Mouse (Mus musculus) cerebral cortex, adult 2 months (tissue): ENCODE results near the gene Olfr1195.

ENCODE experiments used
- WGBS: fragments of 180-500 bp; shearing (Covaris S2); methylation state at CpG from one replicate; pipeline ENCODE4 v1.1.7; 2018; 5-methylcytosine and 5-hydroxymethylcytosine counted together

Gene Olfr1195

GRCm38 (mm10) chr2:88689087-88689486, at the start of gene Olfr1195:
Gene Olfr1195, minus strand, starts transcription at chr2:88689187.

GRCm38 (mm10) chr2:88732266-88732665, 43.3 kb upstream of the Olfr1195 start, which contains the start of gene Olfr1197:
Gene Olfr1197, minus strand, starts transcription at chr2:88732366.
- WGBS = 77% methylated on average over 1 of the region's 1 CpGs

DNA sequence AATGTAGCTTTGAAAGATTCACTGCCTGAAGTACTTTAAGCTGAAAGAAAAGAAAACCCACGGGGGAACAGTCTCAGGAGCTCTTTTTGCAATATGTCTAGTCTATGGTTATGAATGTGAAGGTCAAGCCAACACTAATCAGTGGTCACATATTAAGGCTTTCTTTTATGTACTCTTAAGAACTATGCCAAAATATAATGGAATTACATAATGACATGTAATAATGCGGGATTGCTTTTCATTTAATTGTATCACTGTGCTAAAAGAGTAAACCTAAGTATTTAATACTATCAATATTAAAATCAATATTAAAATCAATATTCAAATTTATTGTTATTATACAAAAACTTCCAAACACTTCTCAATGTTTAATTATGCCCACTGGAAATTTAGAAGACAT, 15.5 kb upstream of the Olfr1195 start, which contains the start of gene Olfr1196:
Olfr1196 (minus strand) TSS at position 101 of the 400 bp plus-strand sequence.
- WGBS = 85% methylated on average over 2 of the region's 2 CpGs

DNA sequence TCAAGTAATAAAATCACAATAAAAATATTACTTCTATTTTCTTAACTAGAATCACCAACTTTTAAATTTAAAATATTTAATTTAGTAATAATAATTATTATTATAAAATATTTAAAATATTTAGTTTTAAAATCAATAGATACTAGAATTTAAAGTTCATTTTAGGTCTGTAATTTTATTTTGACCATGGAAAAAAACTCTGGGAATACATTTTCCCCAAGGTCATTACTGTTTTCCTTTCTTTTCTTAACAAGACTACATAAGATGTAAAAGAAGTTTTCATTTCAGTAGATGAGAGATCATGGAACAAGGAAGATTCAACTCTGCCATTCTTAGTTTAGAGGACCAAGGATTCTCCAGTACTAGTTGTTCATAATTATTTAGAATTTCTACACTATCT, 13.7 kb downstream of the Olfr1195 start, which contains the start of gene Olfr1193:
Olfr1193 (plus strand) TSS at position 301 of the 400 bp plus-strand sequence.

DNA sequence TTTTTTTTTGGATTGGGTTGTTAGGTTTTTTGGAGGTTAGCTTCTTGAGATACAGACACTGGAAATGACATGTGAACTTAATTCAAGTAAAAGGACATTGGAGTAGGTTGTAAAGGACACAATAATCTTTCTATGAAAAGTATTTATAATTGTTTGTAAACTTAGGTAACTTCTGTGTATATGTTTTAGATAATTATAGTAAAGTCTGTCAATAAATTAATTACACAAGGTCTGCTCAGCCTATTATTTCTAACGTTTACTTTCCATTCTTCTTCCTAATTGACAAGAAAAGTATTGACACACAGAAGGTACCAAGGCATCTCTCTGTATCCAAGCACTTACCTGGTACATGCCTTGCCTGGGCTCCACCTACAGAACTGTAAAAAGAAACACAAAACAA, 40.8 kb downstream of the Olfr1195 start, which contains the start of gene Olfr1192-ps1:
Olfr1192-ps1 (plus strand) TSS at position 301 of the 400 bp plus-strand sequence.
- 38% methylated on average over 1 of the region's 1 CpGs for WGBS

GRCm38 (mm10) chr2:88640242-88640641, 48.7 kb downstream of the Olfr1195 start, which contains the start of gene Olfr1191-ps1:
Gene Olfr1191-ps1, plus strand, starts transcription at chr2:88640542.
- 85% methylated on average over 1 of the region's 1 CpGs for WGBS
